Mouse (Mus musculus) liver, adult (tissue): Measurements from ENCODE around the gene Zfp84.

Experiments
- GATA4 ChIP-seq: IDR thresholded peaks from 2 replicates; pipeline ENCODE4 v1.6.1; 2014; ENCODE audit warnings: mild to moderate bottlenecking, low read length; ENCODE audit not compliant: insufficient replicate concordance

Zfp84 gene

DNA sequence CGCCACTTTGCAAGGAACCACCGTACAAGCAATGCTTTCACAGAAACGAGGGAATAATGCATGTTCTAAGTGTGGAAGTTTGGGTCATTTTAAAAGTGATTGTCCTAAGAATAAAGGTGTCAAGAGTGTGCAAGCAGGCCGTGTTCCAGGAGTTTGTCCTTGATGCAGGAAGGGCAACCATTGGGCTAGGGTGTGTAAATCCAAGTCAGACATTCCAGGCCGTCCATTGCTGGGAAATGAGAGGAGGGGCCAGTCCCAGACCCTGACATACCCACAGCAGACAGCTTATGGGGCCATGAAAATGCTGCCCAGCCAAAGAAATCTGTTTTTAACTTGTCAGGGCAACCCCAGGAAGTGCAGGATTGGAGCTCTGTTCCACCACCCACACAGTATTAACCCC is 38.7 kb downstream of the Zfp84 start:
- TF ChIP-seq GATA4: no peak

DNA sequence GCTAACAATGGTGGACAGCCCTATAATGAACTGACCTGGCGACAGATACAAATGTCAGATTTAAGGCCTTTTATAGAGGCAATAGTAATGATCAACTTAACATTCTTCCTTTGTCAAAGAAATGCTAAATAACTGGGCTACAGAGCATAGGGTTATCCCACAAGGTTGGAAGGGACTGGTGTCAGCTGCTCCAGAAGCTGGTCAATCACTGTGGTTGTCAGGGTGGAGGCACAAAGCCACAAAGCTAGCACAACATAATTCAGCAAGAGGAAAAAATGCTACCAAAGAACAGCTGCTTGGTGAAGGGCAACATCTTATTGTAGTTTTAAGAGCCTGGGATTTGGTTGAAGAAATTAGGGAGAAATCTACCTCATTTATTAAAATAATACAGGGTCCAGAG is 43.9 kb downstream of the Zfp84 start:
- TF ChIP-seq GATA4: no peak

DNA sequence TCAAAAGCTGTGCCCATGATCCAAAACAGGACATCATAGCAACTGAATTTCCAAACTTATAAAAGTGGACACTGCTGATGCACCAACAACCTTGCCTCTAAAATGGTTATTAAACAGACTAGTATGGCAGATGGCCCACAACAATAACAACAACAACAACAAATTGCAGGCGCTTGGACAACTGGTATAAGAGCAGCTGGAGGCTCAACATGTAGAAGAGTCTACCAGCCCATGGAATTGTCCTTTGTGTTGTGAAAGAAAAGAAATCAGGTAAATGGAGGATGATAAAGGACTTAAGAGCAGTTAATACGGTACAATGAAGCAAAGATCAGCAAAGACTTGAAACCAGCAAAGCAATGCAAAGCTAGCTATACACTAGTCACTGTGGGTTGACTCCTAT is 46.0 kb downstream of the Zfp84 start:
- no peak for TF ChIP-seq GATA4

DNA sequence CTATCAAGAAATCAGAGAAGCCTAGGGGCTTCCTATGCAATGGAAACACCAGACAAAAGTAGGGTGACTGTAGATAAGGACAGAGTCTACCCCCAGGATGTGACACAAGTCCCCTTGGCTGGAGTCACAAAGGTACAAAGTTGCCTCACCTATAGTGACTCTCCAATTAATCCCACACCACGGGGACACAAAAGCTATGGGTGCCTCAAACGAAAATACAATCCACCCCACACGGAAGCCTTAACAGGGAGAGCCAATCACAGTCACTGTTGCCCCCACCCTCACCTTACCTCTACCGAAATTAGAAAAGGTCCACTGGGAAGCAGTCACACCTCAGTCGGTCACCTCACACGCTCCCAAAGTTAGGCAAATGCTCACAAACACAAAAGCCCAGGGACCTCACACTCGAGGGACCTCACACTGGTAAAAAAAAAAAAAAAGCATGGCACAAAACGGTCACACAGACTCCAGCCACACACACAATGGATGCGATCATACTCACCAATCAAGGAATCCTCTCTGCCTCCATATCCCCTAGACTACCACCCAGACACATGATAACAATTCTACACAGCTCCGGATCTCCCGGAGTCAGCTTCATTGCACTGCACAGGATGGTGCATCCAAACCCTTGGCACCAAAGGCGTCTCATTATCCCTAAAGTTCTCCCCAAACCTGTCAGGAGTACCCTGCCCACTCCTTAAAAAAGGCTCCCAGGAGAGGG is 46.9 kb downstream of the Zfp84 start:
- no peak for TF ChIP-seq GATA4

DNA sequence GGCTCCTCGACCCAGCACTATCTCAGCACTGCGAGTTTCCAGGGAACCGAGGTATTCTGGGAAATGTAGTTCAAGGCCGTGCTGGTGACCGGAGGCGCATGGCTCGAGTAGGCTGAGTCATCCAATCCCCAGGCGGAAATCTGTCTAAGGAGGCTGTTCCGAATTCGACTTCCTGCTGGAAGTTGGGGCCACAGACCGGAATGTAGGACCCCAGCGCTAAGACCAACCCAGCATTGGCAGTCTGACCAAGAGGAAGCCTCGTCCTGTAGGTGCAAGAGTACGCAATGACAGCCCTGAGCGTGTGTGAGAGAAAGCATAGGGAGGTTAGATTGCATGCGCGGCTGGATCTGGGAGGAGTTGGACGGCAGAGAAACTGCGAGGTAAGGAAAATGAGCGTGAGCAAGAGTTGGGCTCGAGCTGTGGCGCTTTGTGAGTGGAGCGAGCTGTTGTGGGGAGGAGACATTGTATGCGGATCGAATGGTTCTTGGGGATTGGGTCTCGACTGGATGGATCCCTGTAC is 47.6 kb downstream of the Zfp84 start, which contains the start of gene Zfp790:
Gene Zfp790, plus strand, starts transcription at position 205 of the 520 bp plus-strand sequence.
- TF ChIP-seq GATA4: peak; percentile 50; the same call in 1 of the 2 replicates

DNA sequence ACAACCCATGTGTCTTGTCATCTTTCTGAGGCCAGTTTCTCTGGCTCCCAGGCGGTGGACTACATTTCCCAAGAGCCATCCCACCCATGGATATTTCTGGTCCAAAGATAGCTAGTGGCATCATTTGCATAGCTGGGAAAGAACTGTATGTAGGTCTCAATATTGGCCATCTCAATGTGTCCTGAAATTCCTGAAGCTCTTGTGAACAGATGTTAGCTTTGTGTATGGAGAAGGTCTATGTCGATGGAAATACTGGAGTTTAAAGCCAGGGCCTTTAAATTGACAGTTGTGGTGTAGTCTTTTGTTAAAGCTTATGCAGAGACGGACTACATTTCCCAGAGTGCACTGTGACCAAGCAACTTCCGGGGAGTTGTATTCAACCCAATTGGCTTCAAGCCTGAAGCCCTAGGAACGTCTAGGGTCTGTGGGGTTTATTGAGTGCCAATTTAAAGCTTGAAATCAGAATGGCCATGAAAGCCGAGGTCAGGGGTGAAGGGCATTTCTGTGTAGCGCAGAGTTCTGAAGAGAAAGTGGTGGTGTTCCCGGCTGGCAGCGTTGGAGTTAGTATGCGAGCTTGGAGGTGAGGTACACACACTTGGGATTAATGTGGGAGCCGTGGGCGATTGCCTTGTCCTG is 50.4 kb downstream of the Zfp84 start:
- no peak; the same call in 1 of the 2 replicates for TF ChIP-seq GATA4

DNA sequence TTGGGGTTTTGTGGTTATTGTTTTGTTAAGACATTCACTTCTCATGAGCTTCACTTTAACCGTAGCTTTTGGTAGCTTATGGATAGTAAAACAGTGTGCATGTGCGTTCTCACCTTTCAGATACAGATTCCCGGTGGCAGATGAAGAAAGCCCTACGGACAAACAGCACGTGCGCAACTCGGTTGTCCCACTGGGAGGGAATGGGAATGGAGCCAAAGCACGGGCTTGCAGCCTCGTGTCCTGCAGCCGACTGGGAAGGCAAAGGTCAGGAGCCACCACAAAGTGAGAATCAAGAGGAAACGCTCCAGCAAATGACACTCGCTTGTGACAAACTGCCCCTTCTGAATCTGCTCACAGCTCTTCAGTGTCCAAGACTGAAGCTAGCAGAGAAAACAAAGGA is 59.6 kb downstream of the Zfp84 start:
- no peak for TF ChIP-seq GATA4
